Mouse (Mus musculus): ENCODE measurements around the gene Palb2.

The Palb2 gene

GRCm38 (mm10) chr7:122099222-122099621 is 33.6 kb downstream of the Palb2 start:
- DNase-seq = peak in 1 of 2 experiments; percentile 23

DNA sequence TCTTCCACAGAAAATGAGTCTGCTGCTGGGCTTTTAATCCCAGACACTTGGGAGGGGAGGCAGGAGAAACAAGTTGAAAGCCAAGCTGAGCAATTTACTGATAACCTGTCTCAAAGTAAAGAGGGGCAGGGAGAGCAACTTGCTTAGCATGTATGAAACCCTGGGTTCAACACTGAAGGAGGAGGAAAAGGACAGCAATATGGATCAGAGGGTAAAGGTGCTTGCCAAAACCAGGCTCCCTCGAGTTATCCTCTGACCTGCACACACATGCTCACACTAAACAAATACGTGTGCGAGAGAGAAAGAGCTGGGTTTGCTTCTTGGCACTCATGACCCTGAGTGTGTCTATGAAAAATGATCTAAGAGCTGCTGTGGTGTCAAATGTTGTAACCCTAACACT is 34.8 kb downstream of the Palb2 start:
- no peak for DNase-seq

GRCm38 (mm10) chr7:122094564-122095330 is 38.0 kb downstream of the Palb2 start:
- no peak for DNase-seq

- no peak for DNase-seq
Observed at GRCm38 (mm10) chr7:122087195-122087982, 45.4 kb downstream of the Palb2 start.

GRCm38 (mm10) chr7:122081071-122081470 is 51.7 kb downstream of the Palb2 start:
- DNase-seq = no peak

DNA sequence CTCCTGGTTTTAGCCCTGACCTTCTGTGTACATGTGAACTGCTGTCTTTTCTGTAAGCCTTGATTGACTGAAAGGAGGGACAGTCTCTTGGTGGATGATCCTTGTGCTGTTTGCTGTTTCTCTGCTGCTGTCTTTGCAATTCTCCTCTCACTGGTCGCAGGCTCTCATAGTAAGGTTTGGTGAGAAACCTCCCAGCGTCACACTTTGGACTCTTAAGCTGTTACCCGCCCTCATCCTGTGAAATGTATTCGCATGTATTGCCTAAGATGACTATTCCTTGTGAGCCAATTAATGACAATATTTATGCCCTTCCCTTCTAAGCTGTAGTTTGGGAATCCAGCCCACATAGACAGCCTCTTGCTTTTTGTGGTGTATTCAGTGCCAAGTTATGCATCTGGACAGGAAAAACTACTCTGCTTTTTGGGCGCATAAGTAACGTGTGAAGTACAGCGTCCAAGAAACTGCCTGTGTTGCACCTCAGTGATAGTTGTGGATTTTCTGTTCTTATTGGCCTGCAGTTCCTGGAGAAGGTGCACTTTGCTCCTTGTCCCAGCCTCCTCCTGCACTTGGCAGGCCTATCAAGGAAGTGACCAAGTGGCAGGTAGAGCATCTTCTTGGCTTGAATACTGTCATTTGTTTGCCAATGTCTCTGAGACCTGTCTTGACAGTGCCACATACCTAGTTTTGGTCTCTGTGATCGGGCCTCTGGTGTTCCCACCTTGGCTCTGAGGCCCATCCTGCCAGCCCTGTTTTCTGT is 52.8 kb downstream of the Palb2 start:
- DNase-seq = no peak

DNA sequence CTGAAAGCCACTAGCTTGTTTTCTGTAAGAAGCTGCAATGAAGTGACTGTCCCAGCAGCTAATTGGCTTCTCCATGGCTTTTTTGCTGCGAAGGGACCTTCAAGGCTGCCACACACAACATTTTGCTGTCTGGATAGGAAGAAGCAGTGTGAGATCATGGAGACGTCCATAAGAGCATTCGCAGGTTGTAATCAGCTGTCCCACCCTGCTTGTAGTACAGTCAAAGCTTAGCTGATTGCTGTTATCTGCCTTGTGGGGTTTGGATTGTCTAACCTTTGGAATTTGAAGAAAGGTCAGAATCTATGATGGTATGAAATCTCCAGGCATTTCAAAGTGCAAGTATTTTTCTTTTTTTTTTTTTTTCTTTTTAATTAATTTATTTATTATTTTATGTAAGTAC is 58.4 kb downstream of the Palb2 start:
- no peak for DNase-seq

GRCm38 (mm10) chr7:122067517-122068381 is 65.0 kb downstream of the Palb2 start:
- no peak for DNase-seq

GRCm38 (mm10) chr7:122066945-122067516 is 65.8 kb downstream of the Palb2 start, which contains the start of the genes Ubfd1 and Ears2:
Gene Ubfd1 (plus strand): TSS chr7:122067175.
Gene Ears2 (minus strand): TSS chr7:122067263.
- peak; percentile 83 to 90 for DNase-seq

DNA sequence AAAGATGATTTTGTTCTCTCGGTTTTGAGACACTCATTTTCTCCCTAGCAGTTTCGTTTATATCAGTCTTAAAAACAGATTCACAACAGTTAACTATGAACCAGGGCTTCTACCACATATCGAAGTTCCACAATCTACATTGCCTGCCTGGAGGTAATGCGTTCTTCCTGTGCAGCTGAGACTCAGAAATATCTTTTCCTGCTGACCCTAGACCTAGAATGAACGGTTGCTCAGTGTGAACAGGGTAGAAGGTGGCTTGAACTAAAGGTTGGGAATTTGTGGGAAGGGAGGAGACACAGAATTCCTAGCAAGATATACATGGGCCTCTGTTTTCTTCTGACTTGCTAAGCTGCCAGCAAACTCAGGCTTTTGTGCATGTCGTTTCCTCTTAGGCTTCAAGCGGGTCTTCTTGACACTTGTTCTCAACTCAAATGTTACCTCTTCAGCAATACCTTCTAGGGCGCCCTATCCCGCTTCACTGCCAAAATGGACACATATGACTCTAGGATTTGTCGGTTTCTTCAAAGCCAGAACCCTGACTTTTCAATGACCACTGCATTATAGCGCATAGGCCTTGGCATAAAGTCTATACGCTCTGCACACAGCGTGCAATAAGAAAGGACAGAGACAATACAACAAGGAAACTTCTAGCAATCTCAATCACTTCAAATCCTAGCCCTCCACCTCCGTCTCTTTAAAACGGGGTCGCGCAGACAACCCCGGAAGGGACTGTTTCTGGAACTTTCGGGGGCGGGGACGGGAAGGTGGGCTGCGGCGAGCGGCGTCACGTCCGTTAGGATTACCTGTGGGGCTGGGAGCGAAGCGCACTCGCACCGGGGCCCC is 66.5 kb downstream of the Palb2 start:
- no peak for DNase-seq

GRCm38 (mm10) chr7:122065656-122066055 is 67.1 kb downstream of the Palb2 start:
- DNase-seq = no peak
